Mouse (Mus musculus): ENCODE results near the gene Scyl1. TPM values are rescaled to one million over a fixed set of nuclear protein-coding genes. Genes with fewer than 3 reads are reported as not detected.

The Scyl1 gene
- total RNA-seq, 2 experiments from 2014 or later = 90.5 to 98.8 TPM

DNA sequence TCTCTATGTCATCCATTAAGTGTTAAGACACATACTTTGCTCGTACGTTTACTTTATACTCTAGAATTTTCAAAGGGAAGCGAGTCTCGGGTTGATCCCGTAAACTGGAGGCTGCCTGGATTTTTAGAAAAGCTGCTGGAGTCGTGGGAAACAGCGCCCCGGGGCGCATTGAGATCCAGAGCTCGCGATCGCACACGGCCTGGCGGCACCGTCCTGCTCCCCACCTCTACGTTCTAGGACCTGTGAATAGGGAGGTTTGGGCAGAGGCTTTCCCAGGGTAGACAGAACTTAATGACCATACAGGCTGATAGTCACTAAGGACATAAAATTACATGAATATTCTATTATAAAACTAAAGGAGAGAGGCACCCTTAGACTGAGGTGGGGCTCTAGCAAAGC lies 32.7 kb upstream of the Scyl1 start:
- intact Hi-C loops (cut with DNase I) = loop anchor here (1.0 to 2.0 kb wide), 2 partner anchors 13 to 41 kb away; no protein-coding TSS in a partner anchor
- DNase-seq (ENCODE audit: low spot score in 2 of 2) = no peak

DNA sequence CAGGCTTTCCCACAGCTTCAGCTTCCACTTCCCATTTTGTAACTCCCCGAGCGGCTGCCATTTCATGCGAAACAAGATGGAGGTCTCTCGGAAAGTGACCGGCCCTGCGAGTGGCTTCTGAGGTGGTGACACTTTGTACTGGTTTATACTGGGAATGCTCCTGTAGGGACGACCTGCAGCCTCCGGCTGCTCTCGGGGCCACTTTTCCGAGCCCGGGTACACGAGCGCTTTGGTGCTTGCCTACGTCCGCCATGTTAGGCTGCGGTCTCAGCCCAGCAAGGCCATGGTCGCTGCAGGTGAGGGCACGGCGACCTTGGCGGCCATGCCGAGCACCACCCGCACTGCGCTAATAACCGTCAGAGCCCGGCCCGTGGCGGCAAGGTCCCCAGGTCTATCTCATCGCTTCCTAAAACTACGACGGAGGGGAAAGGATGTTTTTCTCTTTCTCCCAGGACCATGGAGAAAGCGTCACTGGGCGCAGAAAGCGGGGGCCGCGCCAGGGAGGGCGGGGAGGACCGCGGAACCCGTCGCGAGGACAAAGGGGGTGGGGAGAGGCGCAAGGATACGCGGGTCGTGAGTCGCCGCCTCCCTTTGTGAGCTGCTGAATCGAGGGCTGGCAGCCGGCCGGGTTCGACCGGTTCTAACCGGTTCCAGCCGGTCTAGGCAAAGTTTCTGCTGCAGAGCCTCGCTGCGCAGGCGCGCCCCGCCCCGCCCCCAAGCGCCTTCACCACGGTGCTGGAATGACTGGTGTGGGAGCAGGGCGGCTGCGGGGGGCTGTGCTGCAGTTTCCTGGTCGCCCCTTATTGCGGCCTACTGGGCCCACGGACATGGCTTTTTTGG lies 32.0 kb upstream of the Scyl1 start:
- DNase-seq (ENCODE audit: low spot score in 2 of 2) = peak; percentile 99
- intact Hi-C loops (cut with DNase I) = loop anchor here (1.0 to 2.0 kb wide), 2 partner anchors 14 to 42 kb away; no protein-coding TSS in a partner anchor

DNA sequence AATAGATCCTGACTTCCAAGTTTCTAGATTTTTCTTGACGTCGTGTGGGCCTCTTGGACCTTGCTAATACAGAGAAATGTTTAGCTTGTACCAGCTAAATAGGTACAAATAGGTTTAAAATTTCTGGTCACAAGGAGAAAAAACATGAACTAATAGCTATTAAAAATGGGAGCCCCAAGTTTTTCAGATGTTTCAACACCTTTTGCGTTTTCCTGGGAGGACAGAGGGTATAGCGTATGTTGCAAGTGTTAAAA lies 31.5 kb upstream of the Scyl1 start:
- intact Hi-C loops (cut with DNase I) = loop anchor here (1.0 to 2.0 kb wide), 2 partner anchors 14 to 43 kb away; no protein-coding TSS in a partner anchor
- no peak for DNase-seq (ENCODE audit: low spot score in 2 of 2)

DNA sequence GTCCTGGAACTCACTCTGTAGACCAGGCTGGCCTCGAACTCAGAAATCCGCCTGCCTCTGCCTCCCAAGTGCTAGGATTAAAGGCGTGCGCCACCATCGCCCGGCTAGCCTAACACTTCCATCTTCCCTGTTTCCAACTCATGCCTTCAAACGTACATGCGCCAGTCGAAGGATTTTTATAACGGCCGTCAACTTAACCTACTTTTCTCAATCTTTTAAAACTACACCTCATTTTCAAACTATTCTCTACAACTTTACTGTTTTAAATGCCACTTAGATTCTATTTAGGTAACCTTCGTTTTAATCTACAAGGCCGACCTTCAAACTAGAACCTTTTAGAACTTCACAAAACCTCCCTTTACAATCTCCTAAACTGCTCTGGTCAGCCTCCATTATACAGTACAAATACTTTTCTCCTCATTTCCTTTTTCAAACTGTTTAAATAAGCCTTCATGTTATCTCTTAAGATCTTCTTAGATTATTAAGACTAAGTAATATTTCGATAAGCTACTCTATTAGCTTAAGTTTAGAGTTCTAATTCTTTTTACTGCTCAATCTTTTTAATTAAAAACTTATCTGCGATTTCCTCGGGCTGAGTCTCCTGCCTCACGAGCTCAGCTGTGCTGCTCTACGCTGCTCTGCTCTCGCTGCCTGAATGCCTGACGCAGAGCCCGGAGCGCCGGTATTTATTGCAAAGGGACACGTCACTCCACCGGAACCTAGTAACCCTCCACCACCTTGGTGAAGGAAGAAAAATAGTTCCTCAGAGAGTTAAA lies 31.0 kb upstream of the Scyl1 start:
- intact Hi-C loops (cut with DNase I) = loop anchor here (2.0 kb wide), 1 partner anchor 15 kb away; no protein-coding TSS in a partner anchor
- peak; percentile 94 to 96 for DNase-seq (ENCODE audit: low spot score in 2 of 2)

DNA sequence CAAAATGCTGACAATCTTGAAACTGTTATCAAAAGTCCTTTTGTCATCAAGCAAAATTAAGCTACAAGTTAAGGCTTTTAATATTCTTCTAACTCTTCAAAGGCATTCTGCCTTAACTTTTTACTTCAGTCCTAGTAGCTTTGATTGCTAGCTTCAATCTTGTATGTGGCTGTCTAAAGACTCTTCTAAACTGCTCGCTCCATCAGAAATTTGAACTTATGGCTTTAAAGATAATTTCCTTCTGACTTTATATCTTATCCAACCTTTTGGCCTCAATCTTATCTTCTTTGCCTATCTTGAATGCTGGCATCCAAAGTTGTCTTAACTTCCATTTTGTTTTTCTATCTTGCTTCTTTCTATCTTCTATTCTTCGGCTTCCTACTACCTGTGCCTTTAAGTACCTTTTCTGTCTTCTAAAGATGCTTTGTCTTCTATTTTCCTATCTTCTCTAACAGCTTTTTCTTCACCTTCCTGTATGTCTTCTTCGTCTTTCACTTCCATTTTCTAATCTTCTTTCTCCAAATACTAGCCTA lies 30.3 kb upstream of the Scyl1 start:
- intact Hi-C loops (cut with DNase I) = no loop called here
- no peak for DNase-seq (ENCODE audit: low spot score in 2 of 2)

DNA sequence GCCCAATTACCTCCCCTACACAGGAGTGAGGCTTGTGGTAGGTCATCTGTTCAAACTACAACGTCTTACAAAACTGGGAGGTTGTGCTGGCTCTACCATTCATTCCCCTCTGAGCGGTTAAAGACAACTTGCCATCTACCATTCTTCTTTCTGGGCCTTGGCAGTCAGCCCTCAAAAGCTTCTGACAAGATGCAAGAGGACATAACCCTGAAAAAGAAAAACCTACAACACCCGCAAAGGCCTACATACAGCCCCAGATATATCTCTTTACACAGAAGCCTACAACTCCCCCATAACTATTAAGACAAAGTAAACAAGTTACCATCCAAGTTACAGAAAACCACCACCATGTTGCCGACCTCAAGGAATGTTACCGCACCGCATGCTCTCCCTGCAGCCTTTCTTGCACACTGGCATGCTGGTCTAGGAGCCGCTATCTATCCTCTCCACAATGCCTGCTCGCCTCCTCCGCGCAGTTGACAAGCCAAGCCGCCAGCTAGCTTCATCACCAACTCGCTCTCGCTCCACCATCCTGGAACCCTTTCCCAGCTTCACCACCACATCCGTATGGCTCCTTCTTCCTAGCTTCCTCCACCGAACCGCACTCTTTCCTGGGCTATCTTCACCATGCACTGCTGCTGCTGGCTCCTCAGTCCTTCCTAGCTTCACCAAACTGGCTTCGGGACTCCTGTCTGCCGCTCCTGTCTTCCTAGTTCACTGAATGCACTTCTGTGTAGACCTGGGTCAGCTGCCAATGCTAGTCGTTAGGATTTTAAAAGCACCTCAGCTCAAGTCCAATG lies 29.6 kb upstream of the Scyl1 start:
- DNase-seq (ENCODE audit: low spot score in 2 of 2) = no peak
- intact Hi-C loops (cut with DNase I) = no loop called here

DNA sequence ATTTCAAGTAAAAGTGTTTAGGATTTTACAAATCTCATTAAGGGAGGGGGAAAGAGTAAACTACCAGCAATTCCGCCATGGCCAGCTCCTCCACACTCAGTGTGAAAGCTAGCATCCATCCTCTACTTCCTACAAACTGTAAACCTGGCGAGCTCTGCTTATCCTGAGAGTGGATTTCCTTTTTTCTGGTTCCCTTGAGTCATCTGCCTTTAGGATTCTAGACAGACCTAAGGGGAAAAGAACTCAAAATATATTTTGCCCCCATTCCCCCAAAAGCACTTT lies 29.1 kb upstream of the Scyl1 start:
- no peak for DNase-seq (ENCODE audit: low spot score in 2 of 2)
- intact Hi-C loops (cut with DNase I) = no loop called here

DNA sequence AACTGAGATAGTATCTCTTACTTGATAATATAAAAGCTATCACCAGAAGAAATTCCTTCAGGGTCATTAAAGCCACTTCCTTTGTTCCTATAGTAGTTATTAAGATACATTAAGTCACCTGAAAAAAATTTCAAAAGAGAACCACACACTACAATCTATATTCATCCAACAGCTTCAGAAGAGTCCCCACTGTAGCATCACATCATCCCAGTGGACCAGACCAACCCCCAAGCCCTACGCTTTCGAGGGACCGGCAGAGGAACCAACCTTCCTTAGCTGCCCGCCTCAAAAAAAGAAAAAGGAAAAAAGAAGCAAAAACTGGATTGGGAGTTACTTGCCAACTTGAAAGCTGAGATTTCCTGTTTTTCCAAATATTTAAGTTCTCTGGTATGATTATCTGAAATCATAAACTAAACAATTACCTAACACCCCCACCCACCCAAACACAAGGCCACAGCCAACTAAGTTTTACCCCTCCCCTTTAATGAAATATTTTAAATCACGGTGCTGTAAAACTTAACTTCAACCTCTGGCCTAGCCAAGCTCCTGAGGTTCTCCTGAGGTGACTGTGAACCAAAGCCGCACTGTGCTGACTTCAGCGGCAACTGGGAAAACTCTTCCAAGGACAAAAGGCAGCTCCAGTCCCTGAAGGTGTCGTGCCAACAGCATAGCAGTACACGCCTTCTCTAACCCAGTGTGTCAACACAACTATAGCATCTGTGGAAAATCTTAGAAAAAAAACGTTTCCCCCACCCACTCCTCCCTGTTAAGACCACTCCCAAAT lies 28.5 kb upstream of the Scyl1 start:
- no peak for DNase-seq (ENCODE audit: low spot score in 2 of 2)
- intact Hi-C loops (cut with DNase I) = no loop called here

DNA sequence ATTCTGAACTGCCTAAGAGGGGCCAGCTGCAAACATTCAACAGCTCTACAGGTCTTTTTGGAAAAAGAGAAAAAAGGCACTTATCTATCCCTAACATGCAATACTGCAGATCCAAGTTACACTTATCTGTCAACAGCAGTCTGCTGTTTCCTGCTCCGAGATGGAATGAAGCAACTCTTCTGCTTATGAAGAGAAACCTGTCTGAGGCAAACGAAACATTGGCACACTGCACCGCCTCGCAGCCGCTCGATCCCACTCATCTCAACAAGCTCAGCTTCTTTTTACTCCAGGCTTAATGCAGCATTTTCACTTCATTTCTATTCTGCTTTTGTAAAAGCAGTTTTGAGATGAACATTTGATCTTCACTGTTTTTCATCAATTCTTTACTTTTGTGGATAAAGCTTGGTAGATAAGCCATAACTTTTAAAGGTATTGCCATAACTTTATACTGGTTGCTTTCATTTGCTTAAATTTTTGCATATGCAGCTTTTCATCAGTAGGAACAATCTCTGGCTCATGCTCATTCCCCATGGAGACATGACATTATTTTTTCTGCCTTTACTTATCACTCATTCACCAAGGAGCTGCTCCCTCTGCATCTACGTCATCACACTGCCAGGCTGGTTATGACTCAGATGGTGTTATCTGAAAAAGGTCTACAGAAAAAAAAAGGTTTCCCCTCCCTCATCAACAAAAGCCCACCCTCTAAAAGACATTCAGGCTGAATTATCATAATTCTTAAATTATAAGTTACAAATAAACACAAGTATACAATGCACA lies 27.7 kb upstream of the Scyl1 start:
- intact Hi-C loops (cut with DNase I) = no loop called here
- DNase-seq (ENCODE audit: low spot score in 2 of 2) = no peak

DNA sequence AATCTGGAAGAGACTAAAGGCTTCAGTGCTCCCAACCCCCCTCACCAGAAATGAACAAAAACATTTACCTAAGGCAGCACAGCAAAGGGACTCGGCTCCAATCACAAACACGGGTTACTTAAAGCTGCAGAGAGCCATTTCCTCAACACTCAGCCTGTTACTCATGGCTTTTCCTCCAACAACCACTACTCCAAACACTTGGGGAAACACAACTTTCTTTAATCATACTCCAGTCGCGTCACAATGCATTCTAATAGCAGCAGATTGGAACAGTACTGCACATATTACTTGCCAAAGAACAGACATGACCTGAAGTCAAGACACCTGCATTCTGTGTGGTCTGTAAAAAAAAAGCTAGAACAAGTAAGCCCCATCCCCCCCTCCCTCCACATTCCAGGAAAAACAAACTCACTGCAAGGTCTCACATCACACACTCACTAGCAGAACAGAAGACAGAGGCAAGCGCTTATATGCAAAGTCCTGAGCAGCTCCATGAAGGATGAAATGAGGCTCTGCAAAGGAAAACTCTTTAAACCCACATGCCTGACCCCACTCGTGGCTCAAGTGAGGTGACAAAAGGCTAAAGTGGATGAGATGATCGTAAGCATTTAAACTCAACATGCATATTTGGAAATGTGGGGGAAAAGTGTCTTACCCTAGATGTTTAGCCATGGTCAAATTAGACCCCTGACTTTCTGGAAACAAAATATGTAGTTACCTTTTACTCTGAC lies 26.3 kb upstream of the Scyl1 start:
- DNase-seq (ENCODE audit: low spot score in 2 of 2) = peak in 1 of 2 experiments; percentile 14
- intact Hi-C loops (cut with DNase I) = no loop called here

DNA sequence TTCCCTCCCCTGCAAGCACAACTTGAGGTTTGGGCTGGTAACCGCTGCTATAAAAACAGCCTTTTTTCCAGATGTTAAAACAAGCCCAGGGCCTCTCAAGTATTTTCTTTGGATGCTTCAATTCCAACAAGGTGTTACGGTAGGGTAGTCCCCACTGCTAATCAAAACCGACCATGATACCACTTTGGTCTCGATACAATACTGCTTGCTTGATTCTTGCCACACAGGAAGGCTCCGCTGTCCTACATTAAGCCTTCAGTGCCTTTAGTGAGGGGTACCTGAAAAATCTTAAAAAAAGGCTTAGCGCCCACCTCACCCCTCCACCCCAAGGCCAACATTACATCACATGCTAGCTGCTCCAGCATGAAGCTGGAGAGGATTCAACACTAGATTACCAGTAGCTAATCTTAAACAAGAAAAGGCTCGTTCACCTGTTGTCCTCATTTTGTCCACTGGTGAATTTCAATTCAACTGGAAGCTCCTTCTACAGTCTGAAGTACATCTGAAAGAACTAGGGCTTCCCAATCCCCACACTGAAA lies 25.4 kb upstream of the Scyl1 start:
- DNase-seq (ENCODE audit: low spot score in 2 of 2) = no peak
- intact Hi-C loops (cut with DNase I) = no loop called here

DNA sequence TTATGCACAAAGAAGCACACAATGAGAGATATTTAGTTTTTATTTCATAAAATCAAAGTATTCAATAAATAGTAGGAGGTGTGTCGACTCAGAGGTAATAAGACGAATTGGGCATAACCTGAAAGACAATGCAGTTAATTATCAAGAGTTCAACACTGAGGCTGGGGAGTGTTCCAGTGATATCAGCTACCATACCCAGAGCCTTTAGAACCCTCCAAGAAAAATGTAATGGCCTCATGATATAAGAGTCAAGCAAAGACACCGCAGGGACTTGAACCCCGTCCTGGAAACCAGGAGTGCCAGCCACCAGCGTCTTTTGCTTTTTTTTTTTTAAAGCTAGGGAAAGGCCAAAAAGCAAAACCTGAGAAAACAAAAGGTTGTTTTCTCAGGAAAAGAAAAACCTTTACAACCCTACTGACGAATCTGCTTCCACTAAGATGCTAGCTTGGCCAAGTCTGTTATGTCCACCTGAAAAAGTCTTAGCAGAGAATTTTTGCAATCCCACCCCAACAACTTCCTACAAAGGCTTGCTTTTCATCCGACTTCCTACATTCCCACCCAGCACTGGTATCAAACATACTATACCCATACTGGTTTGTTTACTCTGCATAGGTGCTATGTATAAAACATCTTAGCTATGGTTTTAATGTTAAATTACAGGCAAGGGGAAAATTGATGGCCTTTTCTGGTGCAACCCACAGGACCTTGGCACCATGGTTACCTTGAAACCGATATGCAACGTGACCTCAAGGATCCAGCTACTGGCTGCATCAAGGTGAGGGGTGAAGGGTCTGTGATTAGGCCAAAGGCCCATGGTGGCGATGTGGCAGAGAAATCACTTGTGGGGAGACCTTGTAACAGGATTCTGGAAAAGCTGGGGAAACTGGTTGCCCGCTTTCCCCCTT lies 24.7 kb upstream of the Scyl1 start:
- intact Hi-C loops (cut with DNase I) = no loop called here
- DNase-seq (ENCODE audit: low spot score in 2 of 2) = no peak

DNA sequence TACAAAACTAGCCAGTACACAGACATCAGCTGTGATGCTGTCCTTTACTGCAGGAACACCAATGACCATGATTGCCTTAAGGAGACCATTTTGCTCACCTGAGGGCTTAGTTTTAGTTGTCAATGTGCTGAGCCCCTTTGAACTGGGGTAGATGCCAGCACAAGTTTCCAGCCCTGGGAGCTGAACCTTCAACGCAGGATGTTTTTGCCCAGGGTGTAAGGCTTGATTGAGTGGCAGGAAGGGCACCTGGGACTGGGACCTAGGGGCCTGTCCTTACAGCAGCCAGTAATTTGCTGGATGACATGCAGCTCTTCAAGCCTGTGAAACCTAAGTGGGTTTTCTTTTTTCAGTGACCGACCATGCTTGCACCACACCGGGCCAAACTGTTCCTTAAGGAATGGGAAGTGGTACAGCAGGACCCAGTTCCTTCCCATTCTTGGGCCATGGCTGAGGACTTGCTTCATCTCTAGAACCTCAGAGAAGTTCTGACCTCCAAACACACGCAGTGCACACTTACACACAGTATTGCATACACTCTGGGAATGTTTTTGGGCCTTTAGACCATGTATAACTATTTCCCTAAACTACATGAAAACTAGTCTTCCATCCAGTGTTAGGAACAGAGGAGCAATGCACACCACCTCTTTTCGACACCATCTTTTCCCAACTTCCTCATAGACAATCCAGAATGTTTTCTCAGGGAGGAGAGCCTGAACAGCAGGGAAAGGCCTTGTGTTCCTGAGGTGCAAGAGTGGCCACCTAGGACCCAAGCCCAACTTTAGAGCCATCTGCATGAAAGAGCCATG lies 23.8 kb upstream of the Scyl1 start:
- intact Hi-C loops (cut with DNase I) = no loop called here
- DNase-seq (ENCODE audit: low spot score in 2 of 2) = no peak

DNA sequence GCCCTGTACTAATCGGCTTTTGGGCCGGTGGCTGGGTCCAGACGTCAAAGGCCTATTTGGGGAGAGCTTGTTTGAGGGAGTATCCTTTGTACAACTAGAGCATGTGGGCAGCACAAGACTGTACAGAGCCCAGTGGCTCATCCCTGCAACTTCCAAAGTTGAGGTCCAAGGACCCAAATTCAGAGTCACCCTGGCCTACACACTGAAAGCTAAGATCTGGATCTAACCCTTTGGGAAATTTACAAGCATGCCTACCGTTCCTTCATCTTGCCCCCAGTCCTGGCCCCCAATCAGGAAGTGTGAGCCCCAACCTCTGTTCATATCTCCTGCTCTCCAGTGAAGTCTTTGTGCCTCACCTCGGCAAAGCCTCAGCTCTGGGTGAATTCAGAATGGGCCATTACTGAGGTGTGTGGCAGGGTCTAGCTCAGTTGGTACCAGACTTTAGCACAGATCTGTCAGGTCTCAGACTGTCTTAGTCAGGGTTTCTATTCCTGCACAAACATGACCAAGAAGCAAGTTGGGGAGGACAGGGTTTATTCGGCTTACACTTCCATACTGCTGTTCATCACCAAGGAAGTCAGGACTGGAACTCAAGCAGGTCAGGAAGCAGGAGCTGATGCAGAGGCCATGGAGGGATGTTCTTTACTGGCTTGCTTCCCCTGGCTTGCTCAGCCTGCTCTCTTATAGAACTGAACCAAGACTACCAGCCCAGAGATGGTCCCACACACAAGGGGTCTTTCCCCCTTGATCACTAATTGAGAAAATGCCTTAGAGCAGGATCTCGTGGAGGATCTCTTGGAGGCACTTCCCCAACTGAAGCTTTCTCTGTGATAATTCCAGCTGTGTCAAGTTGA lies 22.9 kb upstream of the Scyl1 start:
- peak in 1 of 2 experiments; percentile 65 for DNase-seq (ENCODE audit: low spot score in 2 of 2)

DNA sequence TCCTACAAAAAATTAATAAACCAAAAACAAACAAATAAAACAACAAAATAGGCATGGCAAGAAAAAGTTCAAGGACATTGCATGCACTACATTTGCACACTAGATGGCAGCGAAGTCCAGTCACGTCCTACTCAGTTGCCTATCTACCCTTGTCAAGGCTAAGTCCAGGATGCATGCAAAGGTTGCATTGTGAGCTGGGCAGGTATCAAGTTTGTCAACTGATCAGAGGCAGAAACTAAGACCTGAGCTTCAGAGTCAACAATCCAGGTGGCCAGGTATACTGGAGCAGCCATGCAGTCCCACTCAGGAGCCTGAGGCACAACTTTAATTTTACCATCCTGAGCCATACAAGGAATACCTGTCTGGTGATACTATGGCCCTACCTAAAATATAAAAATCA lies 21.9 kb upstream of the Scyl1 start:
- intact Hi-C loops (cut with DNase I) = loop anchor here (1.0 kb wide), 1 partner anchor 57 kb away; no protein-coding TSS in a partner anchor
- DNase-seq (ENCODE audit: low spot score in 2 of 2) = no peak

More for the DNA sequence above, 22.9 kb upstream of the Scyl1 start:
- intact Hi-C loops (cut with DNase I) = loop anchor here (1.0 kb wide), 1 partner anchor 56 kb away; no protein-coding TSS in a partner anchor
